Mouse (Mus musculus): ENCODE measurements around the gene Rack1. TPM values are rescaled to one million over a fixed set of nuclear protein-coding genes. Genes with fewer than 3 reads are reported as not detected.
"Not testable (repeated sequence)": the region's sequence is repeated elsewhere in the genome, so short reads cannot be mapped to it uniquely, and the experiment has no call there.

Rack1 gene
- polyA plus RNA-seq, 1 experiment from 2014 or later: 795 TPM

DNA sequence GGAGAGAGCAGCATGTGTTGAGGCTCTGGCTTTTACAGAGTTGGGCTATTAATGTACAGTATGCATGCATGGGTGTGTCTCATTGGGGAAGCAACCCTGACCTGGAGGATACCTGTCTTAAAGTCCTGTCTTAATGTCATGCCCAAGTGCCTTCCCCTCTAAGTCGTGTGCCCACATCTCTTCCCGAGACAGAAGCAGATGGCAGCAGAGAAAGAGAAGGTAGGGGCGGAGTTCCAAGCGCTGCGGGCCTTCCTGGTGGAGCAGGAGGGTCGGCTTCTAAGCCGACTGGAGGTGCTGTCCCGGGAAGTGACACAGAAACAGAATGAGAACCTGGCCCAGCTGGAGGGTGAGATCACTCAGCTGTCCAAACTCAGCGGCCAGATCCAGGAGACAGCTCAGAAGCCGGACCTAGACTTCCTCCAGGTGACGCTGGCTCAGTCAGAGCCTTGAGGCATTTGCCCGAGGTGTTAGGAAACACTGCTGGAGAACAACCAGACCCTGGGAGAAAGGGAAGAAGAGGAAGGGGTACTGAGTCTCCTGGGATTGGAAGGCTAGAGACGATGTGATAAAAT lies 45.2 kb downstream of the Rack1 start:
- TF ChIP-seq CTCF (IDR thresholded peaks at IDR 0.05; ENCODE audit: low read depth): no peak
- DNase-seq (ENCODE audit: low spot score) (no peak), ATAC-seq (replicated peaks; ENCODE audit: low FRiP score, low read depth) (no peak)
- Histone ChIP-seq H3K4me1 (replicated peaks; ENCODE audit: insufficient read depth, low read length) (no peaks in the 10 kb centered on the region), H3K36me3 (ENCODE audit: insufficient read depth, low read length) (no peaks in the 10 kb centered on the region), H3K4me3 (replicated peaks; ENCODE audit: low read depth, low read length) (no peak overlapping the region), H3K9me3 (replicated peaks; ENCODE audit: low read length) (no peaks in the 10 kb centered on the region), H3K27me3 (ENCODE audit: insufficient read depth, low read length) (no peaks in the 10 kb centered on the region), H3K9ac (ENCODE audit: low read depth, low read length) (no peak overlapping the region), H3K27ac (no peak overlapping the region), H3K4me2 (ENCODE audit: low read length) (no peak overlapping the region)
- WGBS: 26% methylated on average over 13 of the region's 13 CpGs

DNA sequence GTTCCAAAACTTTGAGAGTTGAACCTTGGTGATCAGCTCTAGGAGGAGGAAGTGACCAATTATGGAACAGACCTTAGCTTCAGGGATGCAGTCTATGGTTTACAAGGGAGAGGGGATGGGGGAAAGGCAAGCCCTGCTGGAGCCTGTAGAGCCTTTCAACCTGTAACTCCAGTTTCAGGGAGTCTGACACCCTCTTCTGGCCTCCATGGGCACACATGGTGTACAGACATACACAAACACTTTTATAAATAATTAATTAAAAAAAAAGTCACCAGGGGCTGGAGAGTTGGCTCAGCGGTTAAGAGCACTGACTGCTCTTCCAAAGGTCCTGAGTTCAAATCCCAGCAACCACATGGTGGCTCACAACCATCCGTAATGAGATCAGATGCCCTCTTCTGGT lies 46.2 kb downstream of the Rack1 start:
- ATAC-seq (replicated peaks; ENCODE audit: low FRiP score, low read depth); H3K9ac ChIP-seq (ENCODE audit: low read depth, low read length); H3K9me3 ChIP-seq (replicated peaks; ENCODE audit: low read length); DNase-seq (ENCODE audit: low spot score); H3K4me2 ChIP-seq (ENCODE audit: low read length); H3K4me3 ChIP-seq (replicated peaks; ENCODE audit: low read depth, low read length); H3K27me3 ChIP-seq (ENCODE audit: insufficient read depth, low read length); H3K4me1 ChIP-seq (replicated peaks; ENCODE audit: insufficient read depth, low read length); H3K27ac ChIP-seq; H3K36me3 ChIP-seq (ENCODE audit: insufficient read depth, low read length): not testable (repeated sequence)
- WGBS: 70% methylated on average over 2 of the region's 2 CpGs
- TF ChIP-seq CTCF (IDR thresholded peaks at IDR 0.05; ENCODE audit: low read depth): peak; percentile 7; the same call in 1 of the 2 replicates

DNA sequence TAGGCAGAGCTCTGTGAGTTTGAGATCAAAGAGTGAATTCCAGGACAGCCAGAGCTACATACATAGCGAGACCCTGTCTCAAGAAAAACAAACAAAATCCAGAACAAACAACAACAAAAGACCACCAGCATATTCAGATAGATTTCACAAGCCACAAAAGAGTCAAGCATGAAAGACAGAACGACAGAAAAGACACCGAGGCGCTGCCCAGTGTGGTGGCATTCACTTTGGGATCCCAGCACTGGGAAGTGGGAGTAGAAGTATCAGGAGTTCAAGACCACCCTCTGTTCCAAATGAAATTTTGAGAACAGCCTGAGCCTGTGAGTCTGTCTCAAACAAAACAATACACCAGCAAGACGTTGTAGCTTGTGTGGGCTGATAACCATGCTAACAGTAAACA lies 46.7 kb downstream of the Rack1 start:
- ATAC-seq (replicated peaks; ENCODE audit: low FRiP score, low read depth) (no peak), DNase-seq (ENCODE audit: low spot score) (no peak)
- no peaks in the 10 kb centered on the region for H3K36me3 ChIP-seq (ENCODE audit: insufficient read depth, low read length)
- no peak overlapping the region for H3K4me2 ChIP-seq (ENCODE audit: low read length)
- no peaks in the 10 kb centered on the region for H3K27me3 ChIP-seq (ENCODE audit: insufficient read depth, low read length)
- TF ChIP-seq CTCF (IDR thresholded peaks at IDR 0.05; ENCODE audit: low read depth): no peak
- no peak overlapping the region for H3K27ac ChIP-seq
- H3K4me1 ChIP-seq (replicated peaks; ENCODE audit: insufficient read depth, low read length): no peaks in the 10 kb centered on the region
- no peak overlapping the region for H3K9ac ChIP-seq (ENCODE audit: low read depth, low read length)
- 63% methylated on average over 5 of the region's 5 CpGs for WGBS
- no peaks in the 10 kb centered on the region for H3K9me3 ChIP-seq (replicated peaks; ENCODE audit: low read length)
- no peak overlapping the region for H3K4me3 ChIP-seq (replicated peaks; ENCODE audit: low read depth, low read length)

DNA sequence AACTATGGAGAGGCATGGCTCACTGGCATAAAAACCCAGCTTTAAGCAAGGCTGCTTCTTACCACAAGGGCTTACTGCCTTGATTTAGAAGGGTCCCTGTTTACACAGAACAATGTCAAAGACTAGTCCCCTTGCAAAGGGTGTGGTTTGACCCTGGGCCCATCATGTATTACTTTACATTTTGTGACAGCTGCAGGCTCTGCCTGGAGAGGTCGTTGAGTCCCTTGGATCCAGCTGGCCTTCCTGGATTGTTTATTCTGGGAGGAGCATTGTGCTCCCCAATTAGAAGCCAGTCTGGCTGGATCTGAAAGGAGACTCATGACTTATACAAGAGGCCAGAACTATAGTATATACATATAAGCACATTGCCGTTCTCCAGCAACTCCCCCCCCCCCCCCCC lies 50.1 kb downstream of the Rack1 start:
- no peak for TF ChIP-seq CTCF (IDR thresholded peaks at IDR 0.05; ENCODE audit: low read depth)
- no peak overlapping the region for H3K4me3 ChIP-seq (replicated peaks; ENCODE audit: low read depth, low read length)
- no peaks in the 10 kb centered on the region for H3K27me3 ChIP-seq (ENCODE audit: insufficient read depth, low read length)
- H3K9me3 ChIP-seq (replicated peaks; ENCODE audit: low read length): no peaks in the 10 kb centered on the region
- WGBS: 37% methylated on average over 2 of the region's 2 CpGs
- H3K4me1 ChIP-seq (replicated peaks; ENCODE audit: insufficient read depth, low read length): no peaks in the 10 kb centered on the region
- H3K9ac ChIP-seq (ENCODE audit: low read depth, low read length): no peak overlapping the region
- no peak overlapping the region for H3K4me2 ChIP-seq (ENCODE audit: low read length)
- no peaks in the 10 kb centered on the region for H3K36me3 ChIP-seq (ENCODE audit: insufficient read depth, low read length)
- no peak for ATAC-seq (replicated peaks; ENCODE audit: low FRiP score, low read depth)
- H3K27ac ChIP-seq: no peak overlapping the region
- DNase-seq (ENCODE audit: low spot score): no peak

DNA sequence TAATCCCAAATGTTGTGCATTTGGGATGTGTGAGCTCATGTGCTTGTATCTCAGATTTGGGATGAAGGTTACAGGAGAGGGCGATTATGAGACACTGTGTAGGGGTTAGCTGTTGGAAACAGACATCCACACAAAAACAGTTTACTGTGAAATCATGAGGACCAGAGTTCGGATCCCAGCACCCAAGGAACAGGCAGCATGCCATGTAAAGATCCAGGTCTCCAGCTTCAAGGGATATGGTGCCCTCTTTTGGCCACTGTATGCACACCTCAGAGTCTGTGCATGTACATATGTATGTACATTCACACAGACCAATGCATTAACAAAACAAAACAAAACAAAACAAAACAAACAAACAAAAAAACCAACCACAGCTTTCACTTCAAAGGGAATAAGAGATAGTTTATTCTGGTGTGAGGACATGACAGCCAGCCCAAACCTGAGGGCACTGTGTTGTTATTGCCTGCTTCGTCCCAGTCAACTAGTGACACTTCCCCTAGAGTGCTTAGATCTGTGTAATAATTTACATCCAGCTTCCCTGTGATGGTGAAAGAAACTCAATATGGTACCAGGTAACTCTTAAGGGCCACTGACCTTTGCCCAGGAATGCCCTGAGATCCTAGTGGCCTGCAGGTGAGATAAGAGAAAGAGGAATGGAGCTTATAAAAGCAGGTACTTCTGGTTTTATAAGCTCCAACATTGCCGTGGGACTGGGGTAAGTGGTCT lies 51.3 kb downstream of the Rack1 start:
- no peaks in the 10 kb centered on the region for H3K4me1 ChIP-seq (replicated peaks; ENCODE audit: insufficient read depth, low read length)
- DNase-seq (ENCODE audit: low spot score) (no peak), ATAC-seq (replicated peaks; ENCODE audit: low FRiP score, low read depth) (no peak)
- H3K9me3 ChIP-seq (replicated peaks; ENCODE audit: low read length): no peaks in the 10 kb centered on the region
- 86% methylated on average over 4 of the region's 4 CpGs for WGBS
- no peak overlapping the region for H3K27ac ChIP-seq
- no peak overlapping the region for H3K9ac ChIP-seq (ENCODE audit: low read depth, low read length)
- no peak overlapping the region for H3K4me2 ChIP-seq (ENCODE audit: low read length)
- no peak overlapping the region for H3K4me3 ChIP-seq (replicated peaks; ENCODE audit: low read depth, low read length)
- TF ChIP-seq CTCF (IDR thresholded peaks at IDR 0.05; ENCODE audit: low read depth): peak; percentile 37; the same call in 1 of the 2 replicates
- H3K36me3 ChIP-seq (ENCODE audit: insufficient read depth, low read length): no peaks in the 10 kb centered on the region
- no peaks in the 10 kb centered on the region for H3K27me3 ChIP-seq (ENCODE audit: insufficient read depth, low read length)

DNA sequence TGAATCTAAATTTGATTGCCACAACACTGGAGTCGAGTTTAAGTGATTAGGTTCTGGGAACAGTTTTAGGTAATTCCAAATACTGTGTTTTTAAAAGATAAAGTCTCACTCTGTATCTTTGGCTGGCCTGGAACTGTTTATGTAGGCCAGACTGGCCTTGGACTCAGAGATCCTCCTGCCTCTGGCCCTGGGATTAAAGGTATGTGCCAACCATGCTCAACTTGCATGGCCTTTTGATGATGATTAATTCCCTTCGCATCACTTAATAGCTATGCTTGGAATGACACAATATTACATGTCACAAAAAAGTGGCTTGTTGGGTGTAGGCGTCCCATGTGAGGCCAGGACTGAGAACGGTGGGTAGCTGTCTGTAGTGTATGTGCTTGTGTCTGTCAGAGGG lies 52.1 kb downstream of the Rack1 start:
- no peak for TF ChIP-seq CTCF (IDR thresholded peaks at IDR 0.05; ENCODE audit: low read depth)
- no peak for ATAC-seq (replicated peaks; ENCODE audit: low FRiP score, low read depth)
- Histone ChIP-seq H3K9me3 (replicated peaks; ENCODE audit: low read length) (no peaks in the 10 kb centered on the region), H3K27me3 (ENCODE audit: insufficient read depth, low read length) (no peaks in the 10 kb centered on the region), H3K27ac (no peak overlapping the region), H3K36me3 (ENCODE audit: insufficient read depth, low read length) (no peaks in the 10 kb centered on the region), H3K4me3 (replicated peaks; ENCODE audit: low read depth, low read length) (no peak overlapping the region), H3K9ac (ENCODE audit: low read depth, low read length) (no peak overlapping the region), H3K4me1 (replicated peaks; ENCODE audit: insufficient read depth, low read length) (no peaks in the 10 kb centered on the region), H3K4me2 (ENCODE audit: low read length) (no peak overlapping the region)
- DNase-seq (ENCODE audit: low spot score): no peak
- 83% methylated on average over 4 of the region's 4 CpGs for WGBS

Measured in kidney, postnatal 0 days (tissue).